Mouse (Mus musculus): Measurements from ENCODE around the gene Pip4k2b. TPM values are rescaled to one million over a fixed set of nuclear protein-coding genes. Genes with fewer than 3 reads are reported as not detected.
"Not testable (repeated sequence)": the region's sequence is repeated elsewhere in the genome, so short reads cannot be mapped to it uniquely, and the experiment has no call there.

The Pip4k2b gene
- 1.7 and 2.2 TPM in 2 replicates for polyA plus RNA-seq (2015; fragmentation: Nextera tagmentation; extraction: Ambion mirVana)

GRCm38 (mm10) chr11:97744063-97744717 is at the start of gene Pip4k2b:
TSS of gene Pip4k2b (minus strand) at chr11:97744704.
- peak; percentile 27; the same call in 1 of the 2 replicates for ATAC-seq (ENCODE audit: insufficient number of reproducible peaks, low FRiP score, low TSS enrichment, low read depth)

DNA sequence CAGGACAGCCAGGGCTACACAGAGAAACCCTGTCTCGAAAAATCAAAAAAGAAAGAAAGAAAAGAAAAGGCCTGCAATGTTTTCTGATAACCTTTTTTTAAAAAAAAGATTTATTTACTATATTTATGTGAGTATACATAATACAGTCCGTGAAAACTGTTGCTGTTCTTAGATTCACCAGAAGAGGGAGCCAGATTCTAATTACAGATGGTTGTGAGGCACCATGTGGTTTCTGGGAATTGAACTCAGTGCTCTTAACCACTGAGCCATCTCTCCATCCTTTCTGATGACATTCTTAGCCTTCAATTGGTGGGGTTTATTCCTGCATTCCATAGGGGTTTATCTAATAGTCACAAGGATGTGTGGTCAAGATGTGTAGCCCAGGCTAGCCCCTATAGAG is 48.7 kb upstream of the Pip4k2b start:
- H3K9me3 ChIP-seq, result no peaks in the 10 kb centered on the region
- no peak overlapping the region for H3K4me3 ChIP-seq
- no peak for ATAC-seq (ENCODE audit: insufficient number of reproducible peaks, low FRiP score, low TSS enrichment, low read depth)
- H3K9ac ChIP-seq, result no peak overlapping the region
- no peaks in the 10 kb centered on the region for H3K27me3 ChIP-seq
- H3K36me3 ChIP-seq, result no peaks in the 10 kb centered on the region
- WGBS, result 5% methylated on average over 2 of the region's 2 CpGs
- no peak overlapping the region for H3K27ac ChIP-seq
- H3K4me2 ChIP-seq, result no peak overlapping the region
- H3K4me1 ChIP-seq, result peaks cover 6% of the 10 kb centered on the region

More at GRCm38 (mm10) chr11:97744063-97744717, at the start of gene Pip4k2b:
- Histone ChIP-seq H3K27ac (peak within 1 kb of the TSS; percentile 96), H3K27me3 (no peaks in the 10 kb centered on the region), H3K4me1 (peaks cover 28% of the 10 kb centered on the region), H3K36me3 (peaks cover 31% of the 10 kb centered on the region), H3K4me3 (peak within 1 kb of the TSS; percentile 80), H3K4me2 (peak within 1 kb of the TSS; percentile 62), H3K9me3 (no peaks in the 10 kb centered on the region), H3K9ac (peak within 1 kb of the TSS; percentile 80)
- under 1% methylated on average over 60 of the region's 63 CpGs for WGBS

DNA sequence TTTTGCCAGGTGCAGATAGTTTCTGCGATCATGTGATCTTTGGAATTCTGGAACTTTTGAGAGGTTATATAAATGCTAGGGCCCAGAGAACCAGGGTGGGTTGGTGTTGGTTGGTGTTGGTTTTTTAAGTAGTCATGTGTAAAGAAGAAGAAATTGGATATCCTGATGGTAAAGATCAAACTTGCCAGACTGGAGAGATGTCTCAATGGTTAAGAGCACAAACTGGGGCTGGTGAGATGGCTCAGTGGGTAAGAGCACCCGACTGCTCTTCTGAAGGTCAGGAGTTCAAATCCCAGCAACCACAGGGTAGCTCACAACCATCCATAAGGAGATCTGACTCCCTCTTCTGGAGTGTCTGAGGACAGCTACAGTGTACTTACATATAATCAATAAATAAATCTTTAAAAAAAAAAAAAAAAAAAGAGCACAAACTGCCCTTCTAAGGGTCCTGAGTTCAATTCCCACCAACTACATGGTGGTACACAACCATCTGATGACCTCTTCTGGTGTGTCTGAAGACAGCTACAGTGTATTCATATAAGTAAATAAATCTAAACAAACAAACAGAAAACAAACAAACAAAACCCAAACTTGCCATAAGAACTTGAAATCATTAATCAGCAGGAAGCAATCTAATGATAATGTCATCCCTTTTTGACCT is 46.4 kb upstream of the Pip4k2b start:
- not testable (repeated sequence) for H3K4me1 ChIP-seq; H3K27ac ChIP-seq; H3K4me2 ChIP-seq; H3K9me3 ChIP-seq; H3K36me3 ChIP-seq; H3K4me3 ChIP-seq; H3K27me3 ChIP-seq; H3K9ac ChIP-seq; ATAC-seq (ENCODE audit: insufficient number of reproducible peaks, low FRiP score, low TSS enrichment, low read depth)
- WGBS, result 86% methylated on average over 2 of the region's 2 CpGs

DNA sequence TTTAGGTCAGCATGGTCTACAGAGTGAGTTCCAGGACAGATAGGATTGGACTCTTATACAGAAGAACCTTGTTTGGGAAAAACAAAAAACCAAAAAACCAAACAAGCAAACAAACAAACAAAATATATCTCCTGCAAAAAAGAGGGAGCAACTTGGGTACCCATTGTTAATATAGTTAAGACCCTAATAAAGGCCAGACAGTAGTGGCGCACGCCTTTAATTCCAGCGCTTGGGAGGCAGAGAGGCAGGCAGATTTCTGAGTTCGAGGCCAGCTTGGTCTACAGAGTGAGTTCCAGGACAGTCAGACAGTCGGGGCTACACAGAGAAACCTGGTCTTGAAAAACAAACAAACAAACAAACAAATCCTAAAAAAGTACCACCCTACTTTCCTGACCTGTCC is 45.2 kb upstream of the Pip4k2b start:
- H3K27ac ChIP-seq, result no peak overlapping the region
- WGBS, result 85% methylated on average over 5 of the region's 5 CpGs

DNA sequence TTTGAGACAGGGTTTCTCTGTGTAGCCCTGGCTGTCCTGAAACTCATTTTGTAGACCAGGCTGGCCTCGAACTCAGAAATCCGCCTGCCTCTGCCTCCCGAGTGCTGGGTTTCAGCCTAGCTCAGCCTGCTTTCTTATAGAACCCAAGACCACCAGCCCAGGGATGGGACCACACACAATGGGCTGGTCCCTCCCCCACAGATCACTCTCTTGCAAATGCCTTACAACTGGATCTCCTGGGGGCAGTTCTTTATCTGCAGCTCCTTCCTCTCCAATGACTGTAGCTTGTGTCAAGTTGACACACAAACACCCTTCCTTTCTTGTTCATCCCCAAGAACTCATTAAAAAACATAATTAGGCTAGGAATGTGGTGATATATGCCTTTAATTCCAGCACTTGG is 43.5 kb upstream of the Pip4k2b start:
- H3K36me3 ChIP-seq, result no peaks in the 10 kb centered on the region
- WGBS, result 88% methylated on average over 3 of the region's 3 CpGs
- H3K4me3 ChIP-seq, result no peak overlapping the region
- no peaks in the 10 kb centered on the region for H3K9me3 ChIP-seq
- 0 out of 2 replicates have a peak, but pooled peaks cover 2% of the 10 kb centered on the region for H3K4me1 ChIP-seq
- no peak overlapping the region for H3K9ac ChIP-seq
- no peak overlapping the region for H3K4me2 ChIP-seq
- H3K27ac ChIP-seq, result no peak overlapping the region
- no peaks in the 10 kb centered on the region for H3K27me3 ChIP-seq
- ATAC-seq (ENCODE audit: insufficient number of reproducible peaks, low FRiP score, low TSS enrichment, low read depth), result no peak

More for the DNA sequence above, 45.2 kb upstream of the Pip4k2b start:
- Histone ChIP-seq H3K9me3 (no peaks in the 10 kb centered on the region), H3K9ac (no peak overlapping the region), H3K4me3 (no peak overlapping the region), H3K27me3 (no peaks in the 10 kb centered on the region), H3K36me3 (no peaks in the 10 kb centered on the region), H3K4me1 (no peaks in the 10 kb centered on the region), H3K4me2 (no peak overlapping the region)
- no peak for ATAC-seq (ENCODE audit: insufficient number of reproducible peaks, low FRiP score, low TSS enrichment, low read depth)

- no peaks in the 10 kb centered on the region for H3K27me3 ChIP-seq
- 0% methylated on average over 10 of the region's 10 CpGs for WGBS
- no peak for ATAC-seq (ENCODE audit: insufficient number of reproducible peaks, low FRiP score, low TSS enrichment, low read depth)
- peak overlapping the region; percentile 54 for H3K4me2 ChIP-seq
- H3K27ac ChIP-seq, result peak overlapping the region; percentile 93
- peak overlapping the region; percentile 92 for H3K4me3 ChIP-seq
- peak overlapping the region; percentile 96 for H3K9ac ChIP-seq
- peaks cover 22% of the 10 kb centered on the region for H3K4me1 ChIP-seq
- peaks cover 33% of the 10 kb centered on the region for H3K36me3 ChIP-seq
- H3K9me3 ChIP-seq, result no peaks in the 10 kb centered on the region
These were observed 38.0 kb upstream of the Pip4k2b start for GRCm38 (mm10) chr11:97782564-97782895.

DNA sequence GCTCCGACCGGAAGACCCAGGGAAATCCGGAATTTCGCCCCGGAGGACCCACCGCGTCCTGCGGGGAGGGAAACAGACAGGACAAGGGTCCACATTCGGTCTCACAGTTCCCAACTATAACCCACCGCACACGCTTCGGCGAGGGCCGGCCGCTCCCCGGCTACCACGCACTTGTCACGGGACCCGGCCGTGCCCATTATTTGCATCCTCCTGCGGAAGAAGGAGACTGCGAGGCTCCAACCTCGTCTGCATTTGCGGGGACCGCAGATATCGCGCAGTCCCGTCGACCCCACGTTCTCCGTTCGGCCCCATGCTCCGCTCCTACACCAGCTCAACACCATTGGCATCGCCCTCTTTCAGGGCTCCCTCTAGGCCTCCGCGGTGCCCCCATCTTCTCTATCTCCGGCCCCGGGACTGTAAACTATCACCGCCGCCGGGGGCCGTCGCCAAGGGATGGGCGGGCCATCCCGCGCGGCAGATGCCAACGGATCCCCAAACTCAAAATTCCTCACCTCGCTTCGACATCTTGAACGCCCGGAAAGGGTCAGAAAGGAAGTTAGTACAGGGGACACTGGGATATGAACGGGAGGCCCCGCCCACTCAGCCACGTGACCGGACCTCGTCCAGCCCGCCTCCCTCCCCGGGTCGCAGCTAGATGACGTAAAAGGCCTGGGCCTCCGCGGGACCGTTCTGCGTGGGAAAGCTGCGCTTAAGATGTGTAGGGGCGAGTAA is 37.5 kb upstream of the Pip4k2b start, which contains the start of gene Rpl23:
TSS of gene Rpl23 (minus strand) at position 606 of the 732 bp plus-strand sequence.
- H3K36me3 ChIP-seq, result peaks cover 38% of the 10 kb centered on the region
- WGBS, result under 1% methylated on average over 67 of the region's 67 CpGs
- H3K27me3 ChIP-seq, result no peaks in the 10 kb centered on the region
- H3K4me3 ChIP-seq, result peak within 1 kb of the TSS; percentile 92
- H3K9ac ChIP-seq, result peak within 1 kb of the TSS; percentile 96
- H3K9me3 ChIP-seq, result no peaks in the 10 kb centered on the region
- ATAC-seq (ENCODE audit: insufficient number of reproducible peaks, low FRiP score, low TSS enrichment, low read depth), result peak; percentile 95
- peak within 1 kb of the TSS; percentile 54 for H3K4me2 ChIP-seq
- peak within 1 kb of the TSS; percentile 93 for H3K27ac ChIP-seq
- H3K4me1 ChIP-seq, result peaks cover 24% of the 10 kb centered on the region

- Histone ChIP-seq H3K9me3 (no peaks in the 10 kb centered on the region), H3K4me3 (peak overlapping the region; percentile 92), H3K27me3 (no peaks in the 10 kb centered on the region), H3K27ac (peak overlapping the region; percentile 93), H3K36me3 (peaks cover 43% of the 10 kb centered on the region), H3K4me2 (peak overlapping the region; percentile 51), H3K4me1 (peaks cover 24% of the 10 kb centered on the region), H3K9ac (peak overlapping the region; percentile 96)
- WGBS, result under 1% methylated on average over 11 of the region's 11 CpGs
- ATAC-seq (ENCODE audit: insufficient number of reproducible peaks, low FRiP score, low TSS enrichment, low read depth), result no peak
These were observed 37.0 kb upstream of the Pip4k2b start for GRCm38 (mm10) chr11:97781478-97781831.

- Histone ChIP-seq H3K36me3 (peaks cover 52% of the 10 kb centered on the region), H3K9ac (no peak overlapping the region), H3K4me2 (peak overlapping the region; percentile 51), H3K4me3 (peak overlapping the region; percentile 92), H3K4me1 (peaks cover 24% of the 10 kb centered on the region), H3K27ac (no peak overlapping the region), H3K27me3 (no peaks in the 10 kb centered on the region), H3K9me3 (no peaks in the 10 kb centered on the region)
- ATAC-seq (ENCODE audit: insufficient number of reproducible peaks, low FRiP score, low TSS enrichment, low read depth), result no peak
- 82% methylated on average over 2 of the region's 2 CpGs for WGBS
These were observed 35.6 kb upstream of the Pip4k2b start for GRCm38 (mm10) chr11:97779968-97780701.

DNA sequence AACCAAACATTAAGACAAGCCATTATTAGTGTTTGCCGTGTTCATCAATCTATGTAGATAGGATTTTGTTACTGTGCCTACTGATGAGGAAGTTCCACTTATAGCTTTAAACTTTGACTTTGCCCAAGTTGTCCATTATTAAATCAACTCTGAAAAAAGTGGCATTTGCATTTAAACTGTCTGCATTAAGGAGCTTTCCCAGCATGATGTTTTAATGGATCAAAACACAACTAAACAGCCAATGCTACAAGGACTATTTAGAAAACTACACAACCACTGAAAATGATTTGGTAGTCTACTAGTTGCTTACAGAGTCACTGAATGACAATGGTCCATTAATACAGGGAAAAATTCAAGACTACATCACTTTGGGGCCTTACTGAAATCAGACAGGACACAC is 34.4 kb upstream of the Pip4k2b start:
- 93% methylated on average over 1 of the region's 1 CpGs for WGBS
- no peak overlapping the region for H3K27ac ChIP-seq
- H3K4me2 ChIP-seq, result no peak overlapping the region
- no peak overlapping the region for H3K4me3 ChIP-seq
- H3K27me3 ChIP-seq, result no peaks in the 10 kb centered on the region
- peaks cover 24% of the 10 kb centered on the region for H3K4me1 ChIP-seq
- H3K9ac ChIP-seq, result no peak overlapping the region
- no peaks in the 10 kb centered on the region for H3K9me3 ChIP-seq
- ATAC-seq (ENCODE audit: insufficient number of reproducible peaks, low FRiP score, low TSS enrichment, low read depth), result no peak
- peaks cover 56% of the 10 kb centered on the region for H3K36me3 ChIP-seq

GRCm38 (mm10) chr11:97777129-97777529 is 32.6 kb upstream of the Pip4k2b start:
- Histone ChIP-seq H3K4me2 (no peak overlapping the region), H3K27me3 (no peaks in the 10 kb centered on the region), H3K4me3 (no peak overlapping the region), H3K27ac (no peak overlapping the region), H3K9ac (no peak overlapping the region), H3K36me3 (peaks cover 56% of the 10 kb centered on the region), H3K4me1 (peaks cover 20% of the 10 kb centered on the region), H3K9me3 (no peaks in the 10 kb centered on the region)
- WGBS, result 48% methylated on average over 2 of the region's 2 CpGs
- 0 out of 2 replicates have a peak, but pooled peaks have one; percentile 22 for ATAC-seq (ENCODE audit: insufficient number of reproducible peaks, low FRiP score, low TSS enrichment, low read depth)
